In genomic region chr2:132103265-132103664, GRCm38 (mm10) we compare ENCODE assay signal across 8 mouse cellular contexts. TPM values are rescaled to one million over a fixed set of nuclear protein-coding genes. Genes with fewer than 3 reads are reported as not detected.
DNase-seq lines count a peak whose midpoint lies in the region; ATAC-seq lines count a peak whose summit lies in the region.

No protein-coding gene starts in this region.

- peaks cover 40% of the 10 kb centered on the region for H3K4me1 ChIP-seq in kidney, embryonic 16.5 days (ENCODE audit: insufficient read depth, low read length)
- peaks cover 2% of the 10 kb centered on the region; the same call in 1 of the 2 replicates for H3K4me1 ChIP-seq in neural tube, embryonic 11.5 days (ENCODE audit: control insufficient read depth, insufficient read depth, low read length)

- peak overlapping the region; percentile 21; the same call in 1 of the 2 replicates for H3K4me2 ChIP-seq in kidney, embryonic 16.5 days (replicated peaks; ENCODE audit: low read depth, low read length)
- no peak overlapping the region for H3K4me2 ChIP-seq in neural tube, embryonic 11.5 days (ENCODE audit: low read depth)

- no peaks in the 10 kb centered on the region for H3K9me3 ChIP-seq in kidney, embryonic 16.5 days (ENCODE audit: low read length)
- no peaks in the 10 kb centered on the region for H3K9me3 ChIP-seq in neural tube, embryonic 11.5 days (ENCODE audit: control insufficient read depth, low read length)

- WGBS in kidney, embryonic 16.5 days, result 3% methylated on average over 8 of the region's 8 CpGs
- WGBS in neural tube, embryonic 11.5 days, result 8% methylated on average over 8 of the region's 8 CpGs

- H3K27me3 ChIP-seq in kidney, embryonic 16.5 days (ENCODE audit: insufficient read depth, low read length), result no peaks in the 10 kb centered on the region
- no peaks in the 10 kb centered on the region for H3K27me3 ChIP-seq in neural tube, embryonic 11.5 days (ENCODE audit: control insufficient read depth, insufficient read depth, low read length)

- no peaks in the 10 kb centered on the region for H3K36me3 ChIP-seq in kidney, embryonic 16.5 days (ENCODE audit: insufficient read depth, low read length)
- no peaks in the 10 kb centered on the region for H3K36me3 ChIP-seq in neural tube, embryonic 11.5 days (ENCODE audit: control insufficient read depth, insufficient read depth, low read length)

- DNase-seq in lung, adult 18-20 months, result peak; percentile 57 to 71
- DNase-seq in lung, postnatal 25 days (ENCODE audit: low spot score), result no peak
- DNase-seq in embryo, embryonic 11 days, result peak; percentile 71
- DNase-seq in neural tube, embryonic 11.5 days (ENCODE audit: low spot score), result peak; percentile 29
- DNase-seq in layer of hippocampus, postnatal 36 days, result no peak

- peak overlapping the region; percentile 35 for H3K27ac ChIP-seq in kidney, embryonic 16.5 days (ENCODE audit: low read length)
- H3K27ac ChIP-seq in neural tube, embryonic 11.5 days (ENCODE audit: low read depth, low read length), result 0 out of 2 replicates have a peak overlapping the region, but pooled peaks have one; percentile 27

- 0 out of 2 replicates have a peak overlapping the region, but pooled peaks have one; percentile 2 for H3K9ac ChIP-seq in kidney, embryonic 16.5 days (replicated peaks; ENCODE audit: low read length)
- no peak overlapping the region for H3K9ac ChIP-seq in neural tube, embryonic 11.5 days (ENCODE audit: low read length)

- no peak overlapping the region for H3K4me3 ChIP-seq in kidney, embryonic 16.5 days (ENCODE audit: low read length)
- H3K4me3 ChIP-seq in neural tube, embryonic 11.5 days (ENCODE audit: low read depth, low read length), result no peak overlapping the region

- peak; percentile 85 for ATAC-seq in kidney, embryonic 16.5 days (ENCODE audit: low FRiP score, low TSS enrichment)
- ATAC-seq in neural tube, embryonic 11.5 days (ENCODE audit: insufficient read depth, low FRiP score, low TSS enrichment), result no peak
- no peak for ATAC-seq in cerebellum, adult (ENCODE audit: insufficient number of reproducible peaks, low FRiP score, low TSS enrichment)
- no peak for ATAC-seq in inflammation-experienced regulatory T-cells, adult 6 months

RNA-seq across cellular contexts. Expression of gene Slc23a2, which starts 41.6 kb away (rescaled TPM):
- 15.2 and 17.7 TPM in 2 replicates for polyA plus RNA-seq in kidney, embryonic 16.5 days (2015; fragmentation: Nextera tagmentation; extraction: Ambion mirVana)
- 13.3 and 17.6 TPM in 2 replicates for polyA plus RNA-seq in neural tube, embryonic 11.5 days (2014; fragmentation: Nextera tagmentation; extraction: Ambion mirVana)
- 10 to 100 TPM; 94.4 to 98.1 TPM for total RNA-seq in layer of hippocampus, postnatal 36 days (2021)
- 10 to 100 TPM; 11.6 to 12.1 (median 11.8) TPM for polyA plus RNA-seq in inflammation-experienced regulatory T-cells, adult 6 months (2017; shearing (Covaris generic))

Comparison
In these comparisons a context has a peak if more than half of its experiments do, and no peak if none do; other contexts are left out.
1. DNase-seq: peak in lung, adult 18-20 months (2 of 2), embryo, embryonic 11 days (single experiment) and neural tube, embryonic 11.5 days (single experiment); none in lung, postnatal 25 days (single experiment) and layer of hippocampus, postnatal 36 days (0 of 2).